Mouse (Mus musculus) limb, embryonic 14.5 days (tissue): ENCODE measurements around the gene Gm12184. TPM values are rescaled to one million over a fixed set of nuclear protein-coding genes. Genes with fewer than 3 reads are reported as not detected.

Experiments used
- ATAC-seq: fragments of 200-750 bp; cut with Nextera tagmentation; 2 replicates; pipeline ENCODE4 v1.8.0; 2017; ENCODE audit warnings: low read depth, moderate number of reproducible peaks, moderate TSS enrichment; ENCODE audit not compliant: low FRiP score
- DNase-seq: peaks from one replicate; pipeline ENCODE4 v3.0.0-alpha.2; 2015; ENCODE audit warnings: low spot score
- H3K27ac ChIP-seq: fragments of 300-500 bp; sonication (generic); replicated peaks from 2 replicates; pipeline ENCODE4 v1.5.1; 2014; ENCODE audit warnings: low read depth, mild to moderate bottlenecking, low read length, moderate library complexity, mixed read lengths
- H3K27me3 ChIP-seq: fragments of 300-500 bp; sonication (generic); 2 replicates; pipeline ENCODE4 v1.6.1; 2014; ENCODE audit warnings: low read length, mixed read lengths; ENCODE audit not compliant: control insufficient read depth, insufficient read depth
- H3K36me3 ChIP-seq: fragments of 300-500 bp; sonication (generic); 2 replicates; pipeline ENCODE4 v1.6.1; 2014; ENCODE audit warnings: mild to moderate bottlenecking, low read length, moderate library complexity, mixed read lengths; ENCODE audit not compliant: control insufficient read depth, insufficient read depth
- H3K4me1 ChIP-seq: fragments of 300-500 bp; sonication (generic); 2 replicates; pipeline ENCODE4 v1.6.1; 2014; ENCODE audit warnings: antibody characterized with exemption, low read length, mixed read lengths; ENCODE audit not compliant: control insufficient read depth, insufficient read depth
- H3K4me2 ChIP-seq: fragments of 300-500 bp; sonication (generic); replicated peaks from 2 replicates; pipeline ENCODE4 v1.6.1; 2014; ENCODE audit warnings: low read depth, mild to moderate bottlenecking, low read length, moderate library complexity; ENCODE audit not compliant: severe bottlenecking
- H3K4me3 ChIP-seq: fragments of 300-500 bp; sonication (generic); replicated peaks from 2 replicates; pipeline ENCODE4 v1.5.1; 2014; ENCODE audit warnings: low read length
- H3K9ac ChIP-seq: fragments of 300-500 bp; sonication (generic); 2 replicates; pipeline ENCODE4 v1.6.1; 2014; ENCODE audit warnings: mild to moderate bottlenecking, low read depth, low read length, moderate library complexity; ENCODE audit not compliant: severe bottlenecking
- H3K9me3 ChIP-seq: fragments of 300-500 bp; sonication (generic); 2 replicates; pipeline ENCODE4 v1.6.1; 2016; ENCODE audit warnings: low read length; ENCODE audit not compliant: control insufficient read depth
- POLR2A ChIP-seq: fragments of 200-500 bp; IDR thresholded peaks from 2 replicates; pipeline ENCODE4 v1.8.0; 2012; ENCODE audit warnings: inconsistent platforms, mild to moderate bottlenecking, moderate library complexity, borderline replicate concordance; ENCODE audit not compliant: insufficient read depth, insufficient read length; ENCODE audit errors: extremely low read depth
- WGBS: fragments of 180-500 bp; shearing (Covaris S2); extraction: QIAGEN DNeasy Blood & Tissue Kit; methylation state at CpG from one replicate; pipeline ENCODE4 v1.1.7; 2014; 5-methylcytosine and 5-hydroxymethylcytosine counted together
- polyA plus RNA-seq, 2 experiments: library from polyadenylated mRNA; depleted of rRNA in 1 of 2; stranded (reverse) in 1 of 2; unstranded in 1 of 2; fragments of >200 nt; fragmentation: Nextera tagmentation in 1 of 2; extraction: Ambion mirVana in 1 of 2; gene quantifications; 2 replicates each; pipeline versions ENCODE4 v1.2.1 to v1.2.3; 2012 to 2014

The Gm12184 gene
- polyA plus RNA-seq, 2 experiments: 7.9 to 55.1 TPM

GRCm38 (mm10) chr11:48835923-48836322, 9.5 kb upstream of the Gm12184 start:
- Histone ChIP-seq H3K36me3 (no peaks in the 10 kb centered on the region), H3K9me3 (no peaks in the 10 kb centered on the region), H3K4me3 (no peak overlapping the region), H3K27me3 (peaks cover 4% of the 10 kb centered on the region; the same call in 1 of the 2 replicates), H3K9ac (no peak overlapping the region), H3K4me2 (no peak overlapping the region), H3K4me1 (0 out of 2 replicates have a peak, but pooled peaks cover 3% of the 10 kb centered on the region), H3K27ac (no peak overlapping the region)
- ATAC-seq: no peak
- WGBS: 72% methylated on average over 6 of the region's 6 CpGs
- no peak for TF ChIP-seq POLR2A
- DNase-seq: no peak

DNA sequence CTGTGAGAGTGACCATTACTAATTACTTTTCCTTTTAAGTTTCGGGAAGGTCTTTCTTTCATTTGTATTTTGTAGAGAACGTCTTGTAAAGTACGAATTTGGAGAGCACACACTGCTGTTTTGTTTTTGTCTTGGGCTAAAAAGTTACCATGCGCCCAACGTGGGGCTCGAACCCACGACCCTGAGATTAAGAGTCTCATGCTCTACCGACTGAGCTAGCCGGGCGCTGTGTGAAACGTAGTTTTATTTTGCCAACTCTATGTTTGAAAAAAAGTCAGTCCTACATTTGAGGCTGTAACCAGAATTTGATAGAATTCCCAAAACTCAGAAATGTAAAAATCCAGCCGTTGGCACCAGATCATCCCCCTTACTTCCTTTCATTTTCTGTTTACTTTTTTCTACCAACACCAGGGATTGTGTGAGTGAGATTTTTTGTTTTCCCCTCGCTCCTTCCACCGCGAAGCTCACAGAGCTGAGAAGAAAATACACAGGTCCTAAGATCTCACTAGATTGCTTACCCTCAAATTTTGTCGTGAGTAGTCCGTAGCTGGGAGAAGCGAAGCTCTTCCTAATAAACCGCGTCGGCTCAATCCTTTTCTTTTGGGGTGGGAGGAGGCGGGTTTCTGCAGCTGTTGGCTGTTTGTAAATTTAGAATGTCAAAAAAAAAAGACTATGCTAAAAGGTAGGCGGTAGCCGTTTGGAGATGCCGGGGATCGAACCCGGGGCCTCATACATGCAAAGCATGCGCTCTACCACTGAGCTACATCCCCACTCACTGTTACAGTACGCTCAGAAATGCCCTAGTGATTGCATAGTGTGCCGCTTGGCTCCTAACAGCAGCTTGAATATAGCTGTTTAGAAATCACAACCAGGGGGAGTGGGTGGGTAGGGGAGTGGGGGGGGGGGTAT, 7.5 kb upstream of the Gm12184 start:
- DNase-seq: peak; percentile 93

GRCm38 (mm10) chr11:48833078-48833730, 6.7 kb upstream of the Gm12184 start:
- TF ChIP-seq POLR2A: no peak

More for the DNA sequence above, 7.5 kb upstream of the Gm12184 start:
- TF ChIP-seq POLR2A: no peak
- Histone ChIP-seq H3K36me3 (no peaks in the 10 kb centered on the region), H3K4me2 (peak overlapping the region; percentile 60), H3K9ac (peak overlapping the region; percentile 58), H3K9me3 (no peaks in the 10 kb centered on the region), H3K4me1 (0 out of 2 replicates have a peak, but pooled peaks cover 3% of the 10 kb centered on the region), H3K27me3 (peaks cover 4% of the 10 kb centered on the region; the same call in 1 of the 2 replicates), H3K27ac (peak overlapping the region; percentile 70), H3K4me3 (peak overlapping the region; percentile 64)
- under 1% methylated on average over 30 of the region's 30 CpGs for WGBS
- peak; percentile 91 for ATAC-seq

DNA sequence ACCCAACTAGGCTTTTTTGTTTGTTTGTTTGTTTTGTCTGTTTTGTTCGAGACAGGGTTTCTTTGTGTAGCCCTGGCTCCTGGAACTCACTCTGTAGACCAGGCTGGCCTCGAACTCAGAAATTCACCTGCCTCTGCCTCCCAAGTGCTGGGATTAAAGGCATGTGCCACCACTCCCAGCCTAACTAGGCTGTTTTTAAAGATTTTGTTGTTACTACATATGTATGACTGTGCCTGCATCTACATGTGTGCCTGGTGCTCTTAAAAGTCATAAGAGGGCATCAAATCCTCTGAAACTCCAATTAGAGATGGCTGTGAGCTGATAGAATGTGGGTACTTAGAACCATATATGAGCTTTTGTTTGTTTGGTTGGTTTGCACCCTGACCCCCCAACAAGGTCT, 4.8 kb upstream of the Gm12184 start:
- no peak for DNase-seq
- no peak overlapping the region for H3K9ac ChIP-seq
- no peaks in the 10 kb centered on the region for H3K27me3 ChIP-seq
- no peak overlapping the region for H3K4me2 ChIP-seq
- no peaks in the 10 kb centered on the region for H3K9me3 ChIP-seq
- no peak overlapping the region for H3K4me3 ChIP-seq
- no peak overlapping the region for H3K27ac ChIP-seq
- TF ChIP-seq POLR2A: no peak
- ATAC-seq: no peak
- WGBS: 75% methylated on average over 2 of the region's 2 CpGs
- no peaks in the 10 kb centered on the region for H3K36me3 ChIP-seq
- H3K4me1 ChIP-seq: no peaks in the 10 kb centered on the region

More at GRCm38 (mm10) chr11:48833078-48833730, 6.7 kb upstream of the Gm12184 start:
- H3K27ac ChIP-seq: no peak overlapping the region
- 39% methylated on average over 9 of the region's 9 CpGs for WGBS
- H3K9me3 ChIP-seq: no peaks in the 10 kb centered on the region
- H3K9ac ChIP-seq: no peak overlapping the region
- H3K36me3 ChIP-seq: no peaks in the 10 kb centered on the region
- H3K4me1 ChIP-seq: 0 out of 2 replicates have a peak, but pooled peaks cover 3% of the 10 kb centered on the region
- H3K27me3 ChIP-seq: peaks cover 4% of the 10 kb centered on the region; the same call in 1 of the 2 replicates
- peak overlapping the region; percentile 60 for H3K4me2 ChIP-seq
- H3K4me3 ChIP-seq: peak overlapping the region; percentile 64
- no peak for ATAC-seq
- DNase-seq: no peak

- DNase-seq: no peak
- no peaks in the 10 kb centered on the region for H3K27me3 ChIP-seq
- no peak overlapping the region for H3K27ac ChIP-seq
- H3K36me3 ChIP-seq: no peaks in the 10 kb centered on the region
- no peaks in the 10 kb centered on the region for H3K4me1 ChIP-seq
- no peaks in the 10 kb centered on the region for H3K9me3 ChIP-seq
- no peak overlapping the region for H3K9ac ChIP-seq
- H3K4me2 ChIP-seq: no peak overlapping the region
- ATAC-seq: no peak
- no peak for TF ChIP-seq POLR2A
- 69% methylated on average over 2 of the region's 2 CpGs for WGBS
- H3K4me3 ChIP-seq: no peak overlapping the region
Measured at GRCm38 (mm10) chr11:48830279-48830678, 3.8 kb upstream of the Gm12184 start.
